Mouse (Mus musculus) heart, embryonic 15.5 days (tissue): ENCODE measurements around the gene Nsf. TPM values are rescaled to one million over a fixed set of nuclear protein-coding genes. Genes with fewer than 3 reads are reported as not detected.

Source experiments
- polyA plus RNA-seq: library from polyadenylated mRNA; unstranded; fragments of >200 nt; fragmentation: Nextera tagmentation; extraction: Ambion mirVana; gene quantifications from 2 replicates; pipeline ENCODE4 v1.2.1, GENCODE M21; 2015

The Nsf gene
- polyA plus RNA-seq, 1 experiment from 2014 or later: 26.4 TPM

Other genes starting within 250 kb of the Nsf start
- gene Wnt9b, start 204.2 kb downstream of the Nsf start, polyA plus RNA-seq: 0.48 and 0.60 TPM in 2 replicates
- gene Wnt3, start 179.9 kb downstream of the Nsf start, polyA plus RNA-seq: 0.04 and 0.05 TPM in 2 replicates
- gene Arf2, start 12.7 kb upstream of the Nsf start, polyA plus RNA-seq: 56.3 and 58.4 TPM in 2 replicates
- not detected in 2 replicates for gene Crhr1, start 178.8 kb upstream of the Nsf start, polyA plus RNA-seq
- not detected in 2 replicates for gene Sppl2c, start 232.3 kb upstream of the Nsf start, polyA plus RNA-seq